Mouse (Mus musculus) embryo, embryonic 11.5 days (tissue): ENCODE results near the gene Tunar.

ENCODE experiments used
- DNase-seq: peaks from one replicate; pipeline ENCODE4 v3.0.0-alpha.2; 2012; ENCODE audit warnings: low read depth, low spot score

The Tunar gene

GRCm38 (mm10) chr12:105398172-105398571 lies 64.5 kb downstream of the Tunar start:
- peak; percentile 9 for DNase-seq

- no peak for DNase-seq
Measured at GRCm38 (mm10) chr12:105403742-105404141, 70.1 kb downstream of the Tunar start.

DNA sequence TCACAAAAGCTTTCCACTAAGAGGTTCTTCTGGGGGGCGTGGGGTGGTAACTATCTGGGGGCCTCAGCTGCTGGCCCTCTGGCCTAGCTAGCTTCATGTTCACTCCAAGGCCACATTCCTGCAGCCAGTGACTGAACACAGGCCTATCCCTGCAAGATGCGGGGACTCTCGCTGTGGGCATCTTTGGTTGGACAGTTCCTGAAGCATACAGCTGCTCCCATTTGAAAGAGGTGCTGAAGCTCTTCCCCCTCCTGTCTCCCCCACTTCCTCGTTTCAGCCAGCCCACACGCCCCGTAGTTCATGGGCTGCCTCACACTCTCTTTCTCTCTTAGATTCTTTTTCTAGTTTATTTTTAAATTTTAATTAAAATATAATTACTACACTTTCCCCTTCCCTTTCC lies 72.3 kb downstream of the Tunar start:
- DNase-seq = no peak

GRCm38 (mm10) chr12:105413909-105414308 lies 80.2 kb downstream of the Tunar start:
- DNase-seq = no peak

- DNase-seq = no peak
Measured at GRCm38 (mm10) chr12:105420476-105420875, 86.8 kb downstream of the Tunar start.

GRCm38 (mm10) chr12:105426541-105426940 lies 92.9 kb downstream of the Tunar start:
- DNase-seq = no peak

- DNase-seq = peak; percentile 63
Measured at GRCm38 (mm10) chr12:105427039-105427757, 93.5 kb downstream of the Tunar start.

DNA sequence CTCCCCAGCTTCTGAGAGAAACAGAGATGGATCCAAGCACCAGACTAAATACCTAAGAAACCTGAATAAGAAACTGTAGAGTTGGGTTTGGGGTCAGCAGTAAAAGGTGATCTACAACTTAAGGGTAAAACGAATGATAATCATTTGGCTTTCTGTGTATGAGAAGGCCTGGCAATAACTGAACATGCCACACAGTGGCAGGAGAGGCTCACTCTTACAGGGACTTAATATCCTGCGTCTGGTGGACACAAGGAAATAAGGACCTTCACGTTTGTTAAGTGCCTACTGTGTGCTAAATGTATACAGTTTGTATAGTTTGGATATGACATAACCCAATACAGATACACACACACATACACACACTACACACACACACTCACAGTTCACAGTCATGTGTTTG lies 98.2 kb downstream of the Tunar start:
- no peak for DNase-seq

- no peak for DNase-seq
Measured at GRCm38 (mm10) chr12:105432807-105433206, 99.1 kb downstream of the Tunar start.
